Mouse (Mus musculus): Measurements from ENCODE around the gene Slc3a1. TPM values are rescaled to one million over a fixed set of nuclear protein-coding genes. Genes with fewer than 3 reads are reported as not detected.

The Slc3a1 gene
- polyA plus RNA-seq, 1 experiment from 2014 or later, result 0.25 TPM

GRCm38 (mm10) chr17:85098677-85099323 lies 70.6 kb downstream of the Slc3a1 start:
- H3K4me3 ChIP-seq, result no peak overlapping the region
- peaks cover 16% of the 10 kb centered on the region for H3K9me3 ChIP-seq
- H3K4me1 ChIP-seq, result no peaks in the 10 kb centered on the region
- H3K27me3 ChIP-seq (ENCODE audit: poor library complexity, severe bottlenecking), result no peaks in the 10 kb centered on the region
- DNase-seq (ENCODE audit: extremely low spot score, low spot score), result no peak
- H3K36me3 ChIP-seq (replicated peaks), result peaks cover 37% of the 10 kb centered on the region
- WGBS, result 94% methylated on average over 7 of the region's 7 CpGs
- no peak overlapping the region for H3K27ac ChIP-seq

GRCm38 (mm10) chr17:85100232-85100631 lies 72.1 kb downstream of the Slc3a1 start:
- H3K4me1 ChIP-seq, result no peaks in the 10 kb centered on the region
- peaks cover 16% of the 10 kb centered on the region for H3K9me3 ChIP-seq
- DNase-seq (ENCODE audit: extremely low spot score, low spot score), result no peak
- 95% methylated on average over 3 of the region's 3 CpGs for WGBS
- H3K4me3 ChIP-seq, result no peak overlapping the region
- no peak overlapping the region for H3K27ac ChIP-seq
- H3K36me3 ChIP-seq (replicated peaks), result peaks cover 37% of the 10 kb centered on the region
- no peaks in the 10 kb centered on the region for H3K27me3 ChIP-seq (ENCODE audit: poor library complexity, severe bottlenecking)

GRCm38 (mm10) chr17:85101751-85102150 lies 73.6 kb downstream of the Slc3a1 start:
- Histone ChIP-seq H3K4me1 (no peaks in the 10 kb centered on the region), H3K4me3 (no peak overlapping the region), H3K27me3 (ENCODE audit: poor library complexity, severe bottlenecking) (no peaks in the 10 kb centered on the region), H3K9me3 (peaks cover 16% of the 10 kb centered on the region), H3K36me3 (replicated peaks) (peaks cover 34% of the 10 kb centered on the region), H3K27ac (no peak overlapping the region)
- WGBS, result 89% methylated on average over 7 of the region's 7 CpGs
- no peak for DNase-seq (ENCODE audit: extremely low spot score, low spot score)

GRCm38 (mm10) chr17:85103310-85103709 lies 75.1 kb downstream of the Slc3a1 start:
- DNase-seq (ENCODE audit: extremely low spot score, low spot score), result no peak

GRCm38 (mm10) chr17:85110640-85111039 lies 82.5 kb downstream of the Slc3a1 start:
- Histone ChIP-seq H3K36me3 (replicated peaks) (peaks cover 4% of the 10 kb centered on the region; the same call in 1 of the 2 replicates), H3K9me3 (no peaks in the 10 kb centered on the region), H3K27me3 (ENCODE audit: poor library complexity, severe bottlenecking) (no peaks in the 10 kb centered on the region), H3K27ac (no peak overlapping the region), H3K4me1 (no peaks in the 10 kb centered on the region), H3K4me3 (no peak overlapping the region)
- no peak for DNase-seq (ENCODE audit: extremely low spot score, low spot score)
- WGBS, result 98% methylated on average over 1 of the region's 1 CpGs

More at GRCm38 (mm10) chr17:85103310-85103709, 75.1 kb downstream of the Slc3a1 start:
- H3K4me1 ChIP-seq, result no peaks in the 10 kb centered on the region
- peaks cover 19% of the 10 kb centered on the region for H3K36me3 ChIP-seq (replicated peaks)
- WGBS, result 64% methylated on average over 2 of the region's 2 CpGs
- H3K27me3 ChIP-seq (ENCODE audit: poor library complexity, severe bottlenecking), result no peaks in the 10 kb centered on the region
- H3K4me3 ChIP-seq, result no peak overlapping the region
- no peak overlapping the region for H3K27ac ChIP-seq
- H3K9me3 ChIP-seq, result peaks cover 10% of the 10 kb centered on the region

- Histone ChIP-seq H3K36me3 (replicated peaks) (peaks cover 4% of the 10 kb centered on the region; the same call in 1 of the 2 replicates), H3K9me3 (no peaks in the 10 kb centered on the region), H3K27me3 (ENCODE audit: poor library complexity, severe bottlenecking) (no peaks in the 10 kb centered on the region), H3K4me3 (no peak overlapping the region), H3K27ac (no peak overlapping the region), H3K4me1 (peaks cover 5% of the 10 kb centered on the region)
- 86% methylated on average over 8 of the region's 8 CpGs for WGBS
- DNase-seq (ENCODE audit: extremely low spot score, low spot score), result no peak
Observed at GRCm38 (mm10) chr17:85113441-85113840, 85.3 kb downstream of the Slc3a1 start.

Other genes starting within 250 kb of the Slc3a1 start
- gene Lrpprc, start 237.6 kb upstream of the Slc3a1 start, polyA plus RNA-seq (2016; fragmentation: Nextera tagmentation; extraction: Ambion mirVana), result 52.5 and 56.2 TPM in 2 replicates
- gene Ppm1b, start 71.6 kb upstream of the Slc3a1 start, polyA plus RNA-seq (2016; fragmentation: Nextera tagmentation; extraction: Ambion mirVana), result 57.1 and 57.5 TPM in 2 replicates
- 30.2 and 31.1 TPM in 2 replicates for gene Prepl, start 61.9 kb downstream of the Slc3a1 start, polyA plus RNA-seq (2016; fragmentation: Nextera tagmentation; extraction: Ambion mirVana)
- 14.0 and 14.4 TPM in 2 replicates for gene Camkmt, start 62.2 kb downstream of the Slc3a1 start, polyA plus RNA-seq (2016; fragmentation: Nextera tagmentation; extraction: Ambion mirVana)